Mouse (Mus musculus): ENCODE measurements around the gene Msh5. TPM values are rescaled to one million over a fixed set of nuclear protein-coding genes. Genes with fewer than 3 reads are reported as not detected.
"Not testable (repeated sequence)": the region's sequence is repeated elsewhere in the genome, so short reads cannot be mapped to it uniquely, and the experiment has no call there.

Msh5 gene
- total RNA-seq, 2 experiments from 2014 or later: 0.66 TPM; not detected in 1

- DNase-seq (ENCODE audit: low spot score in 2 of 2): no peak
- intact Hi-C loops (cut with DNase I): no loop called here
Observed at GRCm38 (mm10) chr17:35011440-35011839, 35.1 kb downstream of the Msh5 start.

GRCm38 (mm10) chr17:35009586-35009985 lies 37.0 kb downstream of the Msh5 start:
- no peak for DNase-seq (ENCODE audit: low spot score in 2 of 2)
- intact Hi-C loops (cut with DNase I): loop anchor here (10.0 kb wide), 1 partner anchor 225 kb away; the partner anchor contains the start of genes Atp6v1g2 and Nfkbil1

GRCm38 (mm10) chr17:35007387-35007991 lies 39.1 kb downstream of the Msh5 start:
- DNase-seq (ENCODE audit: low spot score in 2 of 2): no peak
- intact Hi-C loops (cut with DNase I): loop anchor here (10.0 kb wide), 1 partner anchor 227 kb away; the partner anchor contains the start of genes Atp6v1g2 and Nfkbil1

GRCm38 (mm10) chr17:35005902-35006301 lies 40.6 kb downstream of the Msh5 start:
- intact Hi-C loops (cut with DNase I): loop anchor here (10.0 kb wide), 1 partner anchor 229 kb away; the partner anchor contains the start of genes Atp6v1g2 and Nfkbil1

GRCm38 (mm10) chr17:35005158-35005557 lies 41.4 kb downstream of the Msh5 start:
- intact Hi-C loops (cut with DNase I): loop anchor here (10.0 kb wide), 1 partner anchor 230 kb away; the partner anchor contains the start of genes Atp6v1g2 and Nfkbil1
- DNase-seq (ENCODE audit: low spot score in 2 of 2): no peak

More at GRCm38 (mm10) chr17:35005902-35006301, 40.6 kb downstream of the Msh5 start:
- DNase-seq (ENCODE audit: low spot score in 2 of 2): not testable (repeated sequence)

GRCm38 (mm10) chr17:35004075-35004717 lies 42.3 kb downstream of the Msh5 start:
- intact Hi-C loops (cut with DNase I): loop anchor here (10.0 kb wide), 1 partner anchor 231 kb away; the partner anchor contains the start of genes Atp6v1g2 and Nfkbil1
- no peak for DNase-seq (ENCODE audit: low spot score in 2 of 2)

GRCm38 (mm10) chr17:35003022-35003838 lies 43.3 kb downstream of the Msh5 start:
- DNase-seq (ENCODE audit: low spot score in 2 of 2): no peak
- intact Hi-C loops (cut with DNase I): loop anchor here (10.0 kb wide), 1 partner anchor 232 kb away; the partner anchor contains the start of genes Atp6v1g2 and Nfkbil1

- no peak for DNase-seq (ENCODE audit: low spot score in 2 of 2)
- intact Hi-C loops (cut with DNase I): loop anchor here (10.0 kb wide), 1 partner anchor 232 kb away; the partner anchor contains the start of genes Atp6v1g2 and Nfkbil1
Observed at GRCm38 (mm10) chr17:35002153-35002865, 44.2 kb downstream of the Msh5 start.

GRCm38 (mm10) chr17:35001452-35002152 lies 44.9 kb downstream of the Msh5 start:
- intact Hi-C loops (cut with DNase I): loop anchor here (10.0 kb wide), 1 partner anchor 233 kb away; the partner anchor contains the start of genes Atp6v1g2 and Nfkbil1

GRCm38 (mm10) chr17:35000717-35001451 lies 45.7 kb downstream of the Msh5 start, which contains the start of gene Vars:
Vars (plus strand) TSS chr17:35000987.
- peak; percentile 84 to 88 for DNase-seq (ENCODE audit: low spot score in 2 of 2)
- intact Hi-C loops (cut with DNase I): loop anchor here (10.0 kb wide), 1 partner anchor 234 kb away; the partner anchor contains the start of genes Atp6v1g2 and Nfkbil1

More at GRCm38 (mm10) chr17:35001452-35002152, 44.9 kb downstream of the Msh5 start:
- peak in 1 of 2 experiments; percentile 30 for DNase-seq (ENCODE audit: low spot score in 2 of 2)

- intact Hi-C loops (cut with DNase I): loop anchor here (10.0 kb wide), 1 partner anchor 235 kb away; the partner anchor contains the start of genes Atp6v1g2 and Nfkbil1
- not testable (repeated sequence) for DNase-seq (ENCODE audit: low spot score in 2 of 2)
Observed at GRCm38 (mm10) chr17:34999871-35000716, 46.5 kb downstream of the Msh5 start.

GRCm38 (mm10) chr17:34998526-34999430 lies 47.8 kb downstream of the Msh5 start:
- intact Hi-C loops (cut with DNase I): no loop called here
- DNase-seq (ENCODE audit: low spot score in 2 of 2): no peak

- intact Hi-C loops (cut with DNase I): no loop called here
- DNase-seq (ENCODE audit: low spot score in 2 of 2): no peak
Observed at GRCm38 (mm10) chr17:34997142-34997483, 49.4 kb downstream of the Msh5 start.

GRCm38 (mm10) chr17:34996411-34997141 lies 50.0 kb downstream of the Msh5 start:
- intact Hi-C loops (cut with DNase I): no loop called here
- DNase-seq (ENCODE audit: low spot score in 2 of 2): no peak

GRCm38 (mm10) chr17:34995927-34996326 lies 50.6 kb downstream of the Msh5 start:
- intact Hi-C loops (cut with DNase I); DNase-seq (ENCODE audit: low spot score in 2 of 2): not testable (repeated sequence)
